Mouse (Mus musculus) 3T3-L1 (cell line): ENCODE data around the gene Rab9b.

ENCODE experiments used
- DNase-seq: peaks from one replicate; pipeline ENCODE4 v3.0.0-alpha.2; 2015; ENCODE audit warnings: low read depth, low spot score

The Rab9b gene

GRCm38 (mm10) chrX:136868061-136869040 is at the start of gene Rab9b:
TSS of gene Rab9b (minus strand) at chrX:136868755.
- DNase-seq: no peak

DNA sequence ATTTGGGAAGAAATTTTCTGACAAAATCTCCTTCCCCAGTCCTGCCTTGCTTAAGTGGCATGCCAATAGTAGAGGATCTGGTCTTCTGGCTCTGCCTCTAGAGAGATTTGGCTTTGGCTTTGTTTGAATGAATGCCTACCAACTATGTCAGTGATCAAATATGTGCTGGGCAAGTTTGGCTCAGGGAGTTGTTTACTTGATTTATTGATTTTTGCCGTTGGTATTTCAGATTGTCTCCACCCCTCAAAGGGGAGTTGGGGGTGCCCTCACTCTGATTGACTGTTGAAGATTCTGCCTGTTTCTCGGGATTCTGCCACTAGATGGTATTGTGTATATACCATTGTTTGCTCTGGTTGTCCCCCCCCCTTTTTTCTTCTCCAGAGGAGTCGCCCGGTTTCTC is 35.8 kb upstream of the Rab9b start:
- peak; percentile 1 for DNase-seq

DNA sequence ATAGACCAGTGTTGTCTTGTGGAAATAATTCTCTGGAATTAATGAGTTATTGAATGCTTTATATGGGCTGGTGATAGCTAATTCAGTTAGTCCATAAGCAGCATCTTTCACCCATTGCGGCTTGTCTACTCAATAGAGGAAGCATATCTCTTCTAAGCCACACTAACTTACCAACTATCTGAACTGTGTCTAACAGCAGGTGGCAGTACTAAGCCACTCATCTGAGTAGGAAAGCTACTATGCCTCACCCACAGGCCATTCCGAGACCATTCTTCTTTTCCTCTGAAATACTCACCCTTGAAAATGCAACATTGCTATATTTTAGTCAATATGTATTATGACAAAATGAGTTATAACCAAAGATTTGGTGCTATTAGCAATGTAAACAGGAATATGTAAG is 27.2 kb upstream of the Rab9b start:
- peak; percentile 63 for DNase-seq

DNA sequence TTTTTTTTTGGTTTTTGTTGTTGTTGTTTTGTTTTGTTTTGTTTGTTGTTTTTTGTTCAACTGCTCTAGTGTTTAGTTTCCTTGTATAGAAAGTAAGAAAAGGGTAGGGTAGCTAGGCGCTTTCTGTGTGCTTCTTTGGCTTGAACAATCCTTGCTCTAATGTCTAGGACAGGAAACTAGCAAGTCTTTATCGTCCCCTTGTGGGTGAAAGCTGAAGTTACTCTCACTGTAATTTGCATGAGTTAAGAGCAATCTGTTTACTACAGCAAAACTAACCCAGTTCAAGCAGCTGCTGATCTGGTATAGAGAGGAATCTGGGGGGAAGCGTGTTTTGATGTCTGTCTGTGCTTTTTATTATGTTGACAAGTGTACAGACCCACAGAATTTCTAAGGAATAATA is 18.3 kb downstream of the Rab9b start:
- DNase-seq: peak; percentile 48

DNA sequence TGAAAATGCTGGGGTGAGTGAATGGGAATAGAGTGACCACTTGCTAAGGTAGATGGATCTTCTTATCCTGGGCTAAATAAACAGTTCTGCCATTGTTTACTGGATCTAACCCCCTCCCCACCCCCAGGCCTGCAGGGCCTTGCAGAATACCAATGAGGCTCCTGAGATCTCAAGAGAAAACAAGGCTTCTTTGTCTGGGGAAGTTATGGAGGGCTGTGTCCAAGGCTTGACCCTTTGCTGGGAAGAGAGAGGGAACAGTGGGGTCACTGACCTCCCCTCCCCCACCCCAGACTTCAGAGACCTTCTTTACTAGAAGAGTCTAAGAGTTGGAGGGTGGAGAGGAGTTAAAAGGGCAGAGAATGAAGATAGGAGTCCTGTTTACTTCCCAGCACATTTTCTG is 39.9 kb downstream of the Rab9b start:
- no peak for DNase-seq

GRCm38 (mm10) chrX:136825016-136825415 is 43.5 kb downstream of the Rab9b start:
- DNase-seq: no peak

DNA sequence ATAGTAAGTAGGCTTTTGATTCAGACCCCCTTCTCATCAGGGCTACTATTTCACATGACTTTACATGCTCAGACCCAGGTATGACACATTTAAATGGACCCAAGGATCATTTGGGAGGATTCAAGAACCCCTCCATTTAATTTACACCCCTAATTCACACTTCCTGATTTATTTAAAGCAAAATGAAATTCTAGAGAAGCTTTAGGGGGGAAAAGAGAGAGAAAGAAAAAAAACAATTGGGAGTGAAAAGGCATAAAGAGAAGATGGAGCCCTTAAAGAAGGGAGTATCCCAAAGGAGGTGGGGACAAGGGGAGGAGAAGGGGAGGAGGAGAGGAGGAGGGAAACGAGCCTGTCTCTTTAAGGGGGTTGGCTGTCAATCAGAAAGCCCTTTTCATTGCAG is 46.2 kb downstream of the Rab9b start, which contains the start of gene Plp1:
Gene Plp1 (plus strand): TSS at position 301 of the 400 bp plus-strand sequence.
- DNase-seq: no peak

- peak; percentile 74 for DNase-seq
Observed at GRCm38 (mm10) chrX:136820250-136820649, 48.3 kb downstream of the Rab9b start.

GRCm38 (mm10) chrX:136819752-136820151 is 48.8 kb downstream of the Rab9b start:
- no peak for DNase-seq
